Mouse (Mus musculus) forebrain, postnatal 0 days (tissue): ENCODE data around the gene Pgp. TPM values are rescaled to one million over a fixed set of nuclear protein-coding genes. Genes with fewer than 3 reads are reported as not detected.
"Not testable (repeated sequence)": the region's sequence is repeated elsewhere in the genome, so short reads cannot be mapped to it uniquely, and the experiment has no call there.

Source experiments
- ATAC-seq: fragments of 200-750 bp; cut with Nextera tagmentation; 2 replicates; pipeline ENCODE4 v1.8.0; 2017; ENCODE audit warnings: mild to moderate bottlenecking, moderate library complexity
- DNase-seq: peaks from one replicate; pipeline ENCODE4 v3.0.0-alpha.2; 2015
- H3K27ac ChIP-seq: fragments of 300-500 bp; sonication (generic); 2 replicates; pipeline ENCODE4 v1.5.1; 2014; ENCODE audit warnings: low read depth, mild to moderate bottlenecking, antibody characterized with exemption, low read length, moderate library complexity, mixed read lengths
- H3K27me3 ChIP-seq: fragments of 300-500 bp; sonication (generic); 2 replicates; pipeline ENCODE4 v1.6.1; 2014; ENCODE audit warnings: mild to moderate bottlenecking, low read length, mixed read lengths; ENCODE audit not compliant: insufficient read depth
- H3K36me3 ChIP-seq: fragments of 300-500 bp; sonication (generic); 2 replicates; pipeline ENCODE4 v1.6.1; 2014; ENCODE audit warnings: mild to moderate bottlenecking, moderate library complexity; ENCODE audit not compliant: insufficient read depth
- H3K4me1 ChIP-seq: fragments of 300-500 bp; sonication (generic); 2 replicates; pipeline ENCODE4 v1.6.1; 2014; ENCODE audit warnings: antibody characterized with exemption; ENCODE audit not compliant: insufficient read depth
- H3K4me2 ChIP-seq: fragments of 300-500 bp; sonication (generic); 2 replicates; pipeline ENCODE4 v1.6.1; 2014; ENCODE audit warnings: low read depth, mild to moderate bottlenecking, moderate library complexity
- H3K4me3 ChIP-seq: fragments of 300-500 bp; sonication (generic); 2 replicates; pipeline ENCODE4 v1.5.1; 2014; ENCODE audit warnings: low read depth, low read length, mixed read lengths
- H3K9ac ChIP-seq: fragments of 300-500 bp; sonication (generic); 2 replicates; pipeline ENCODE4 v1.6.1; 2014; ENCODE audit warnings: mild to moderate bottlenecking
- H3K9me3 ChIP-seq: fragments of 300-500 bp; sonication (generic); 2 replicates; pipeline ENCODE4 v1.6.1; 2016; ENCODE audit warnings: low read length
- CTCF ChIP-seq: sonication (generic); IDR thresholded peaks from 2 replicates; pipeline ENCODE4 v1.5.1; 2016; ENCODE audit warnings: antibody characterized with exemption, control low read depth, low read depth
- WGBS: fragments of 180-500 bp; shearing (Covaris S2); extraction: QIAGEN DNeasy Blood & Tissue Kit; methylation state at CpG from one replicate; pipeline ENCODE4 v1.1.7; 2014; 5-methylcytosine and 5-hydroxymethylcytosine counted together
- polyA plus RNA-seq: library from polyadenylated mRNA; unstranded; fragments of >200 nt; fragmentation: Nextera tagmentation; extraction: Ambion mirVana; gene quantifications from 2 replicates; pipeline ENCODE4 v1.2.1, GENCODE M21; 2015
- total RNA-seq: library from RNA; depleted of rRNA; stranded (reverse); fragments of >200 nt; gene quantifications from 2 replicates; pipeline ENCODE4 v1.2.3, GENCODE M21; 2014

Pgp gene
- total and polyA plus RNA-seq, 2 experiments from 2014 or later, result 37.8 to 72.5 TPM

GRCm38 (mm10) chr17:24446590-24446989 lies 23.6 kb upstream of the Pgp start:
- Histone ChIP-seq H3K27me3 (no peaks in the 10 kb centered on the region), H3K36me3 (peaks cover 85% of the 10 kb centered on the region), H3K9me3 (no peaks in the 10 kb centered on the region), H3K4me2 (no peak overlapping the region), H3K9ac (no peak overlapping the region), H3K4me3 (no peak overlapping the region), H3K27ac (no peak overlapping the region), H3K4me1 (no peaks in the 10 kb centered on the region)
- ATAC-seq (no peak), DNase-seq (no peak)
- no peak for TF ChIP-seq CTCF
- WGBS, result 96% methylated on average over 8 of the region's 8 CpGs

DNA sequence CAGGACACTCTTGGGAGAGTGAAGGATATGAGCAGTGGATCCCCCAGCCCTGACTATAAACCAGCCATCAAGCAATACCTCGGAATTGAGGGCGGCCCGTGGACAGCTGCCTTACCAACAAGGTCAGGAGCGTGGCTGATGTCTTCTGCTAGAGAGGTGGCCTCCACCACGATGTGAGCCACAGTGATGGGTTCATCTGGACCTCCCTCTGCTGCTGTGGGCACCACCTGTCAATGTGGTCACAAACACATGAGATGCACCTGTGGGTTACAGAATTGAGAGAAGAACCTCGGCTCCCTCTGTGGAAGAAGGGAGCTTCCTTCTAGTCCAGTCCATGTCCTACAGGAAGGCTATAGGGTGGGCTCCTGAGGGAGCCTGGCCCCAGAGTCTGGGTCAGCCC lies 20.7 kb upstream of the Pgp start:
- Histone ChIP-seq H3K4me2 (no peak overlapping the region), H3K4me1 (peaks cover 10% of the 10 kb centered on the region; the same call in 1 of the 2 replicates), H3K36me3 (peaks cover 64% of the 10 kb centered on the region), H3K27me3 (no peaks in the 10 kb centered on the region), H3K9me3 (no peaks in the 10 kb centered on the region), H3K4me3 (no peak overlapping the region), H3K27ac (no peak overlapping the region), H3K9ac (no peak overlapping the region)
- ATAC-seq, result no peak
- DNase-seq, result no peak
- 94% methylated on average over 6 of the region's 6 CpGs for WGBS
- TF ChIP-seq CTCF, result no peak

DNA sequence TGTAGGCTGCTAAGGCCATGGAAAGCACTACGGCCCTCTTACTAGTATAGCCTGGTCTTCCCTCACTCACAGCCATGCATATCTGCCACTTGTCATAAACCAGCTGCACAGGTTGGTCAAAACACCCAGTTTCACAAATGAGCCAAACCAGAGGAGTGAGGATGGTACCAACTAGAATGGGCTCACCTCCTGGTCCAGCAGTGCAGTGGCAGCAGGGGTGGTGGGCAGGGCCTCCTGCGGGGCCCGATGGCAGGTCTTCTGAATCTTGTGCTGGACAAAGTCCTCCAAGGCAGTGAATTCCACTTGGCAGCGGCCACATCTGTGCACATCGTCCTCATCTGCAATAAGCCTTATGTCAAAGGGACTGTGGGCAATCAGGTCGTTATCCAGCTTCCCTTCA lies 19.0 kb upstream of the Pgp start:
- TF ChIP-seq CTCF, result no peak
- no peak for ATAC-seq
- H3K4me2 ChIP-seq, result no peak overlapping the region
- peaks cover 47% of the 10 kb centered on the region for H3K36me3 ChIP-seq
- no peaks in the 10 kb centered on the region for H3K9me3 ChIP-seq
- H3K27ac ChIP-seq, result no peak overlapping the region
- no peak overlapping the region for H3K9ac ChIP-seq
- 92% methylated on average over 6 of the region's 6 CpGs for WGBS
- H3K4me3 ChIP-seq, result no peak overlapping the region
- no peak for DNase-seq
- H3K27me3 ChIP-seq, result no peaks in the 10 kb centered on the region
- H3K4me1 ChIP-seq, result peaks cover 10% of the 10 kb centered on the region; the same call in 1 of the 2 replicates

DNA sequence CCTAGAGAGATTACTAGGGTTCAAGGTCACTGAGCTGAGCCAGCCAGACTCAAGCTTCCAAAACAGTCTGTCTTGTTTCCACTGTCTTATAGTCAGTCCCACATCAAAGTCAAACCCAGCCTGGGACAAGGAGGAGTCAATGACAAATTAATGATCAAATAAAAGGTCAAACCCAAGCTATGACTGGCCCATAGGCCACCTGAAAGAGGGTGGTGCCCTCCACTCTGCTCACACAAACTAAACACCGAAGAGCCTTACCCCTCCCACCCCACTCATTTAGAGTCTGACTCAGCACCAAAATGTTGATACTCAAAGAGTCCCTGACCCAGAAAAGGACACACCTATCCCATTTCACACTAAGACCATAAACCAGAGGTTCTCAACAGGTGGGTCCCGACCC lies 16.8 kb upstream of the Pgp start:
- no peak for DNase-seq
- H3K36me3 ChIP-seq, result peaks cover 27% of the 10 kb centered on the region
- no peak overlapping the region for H3K27ac ChIP-seq
- no peak overlapping the region for H3K9ac ChIP-seq
- no peaks in the 10 kb centered on the region for H3K9me3 ChIP-seq
- no peak for ATAC-seq
- peaks cover 10% of the 10 kb centered on the region; the same call in 1 of the 2 replicates for H3K4me1 ChIP-seq
- WGBS, result 92% methylated on average over 2 of the region's 2 CpGs
- no peak overlapping the region for H3K4me3 ChIP-seq
- no peak for TF ChIP-seq CTCF
- no peak overlapping the region for H3K4me2 ChIP-seq
- no peaks in the 10 kb centered on the region for H3K27me3 ChIP-seq

DNA sequence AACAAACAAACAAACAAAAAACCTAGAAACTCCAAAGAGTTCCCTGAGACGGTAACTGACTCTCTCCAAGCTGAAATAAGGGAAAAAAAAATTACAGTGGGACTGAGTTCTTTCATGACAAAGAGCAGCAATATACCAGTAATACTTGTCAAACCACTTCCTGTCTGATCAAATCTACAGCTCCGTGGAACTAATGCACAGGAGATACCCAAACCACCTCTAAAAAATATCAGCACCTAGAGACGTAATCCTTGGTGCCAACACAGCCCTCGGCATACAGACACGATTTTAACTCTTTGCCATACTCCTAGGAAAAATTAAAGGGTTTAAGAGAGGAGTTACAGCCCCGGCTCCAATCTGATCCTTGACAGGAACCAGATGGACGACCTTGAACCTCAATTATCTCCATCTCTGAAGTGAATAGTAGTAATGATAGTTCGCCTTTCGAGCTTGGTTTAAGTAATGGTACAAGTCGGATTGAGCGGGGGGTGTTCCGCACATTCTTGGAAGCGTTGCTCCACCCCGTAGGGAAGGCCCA lies 15.9 kb upstream of the Pgp start:
- peaks cover 18% of the 10 kb centered on the region for H3K36me3 ChIP-seq
- H3K4me3 ChIP-seq, result peak overlapping the region; percentile 81
- ATAC-seq (no peak), DNase-seq (peak; percentile 16)
- WGBS, result 7% methylated on average over 14 of the region's 14 CpGs
- H3K27me3 ChIP-seq, result no peaks in the 10 kb centered on the region
- peak overlapping the region; percentile 94 for H3K9ac ChIP-seq
- no peak for TF ChIP-seq CTCF
- peaks cover 10% of the 10 kb centered on the region; the same call in 1 of the 2 replicates for H3K4me1 ChIP-seq
- H3K4me2 ChIP-seq, result peak overlapping the region; percentile 83
- H3K27ac ChIP-seq, result peak overlapping the region; percentile 93
- no peaks in the 10 kb centered on the region for H3K9me3 ChIP-seq

DNA sequence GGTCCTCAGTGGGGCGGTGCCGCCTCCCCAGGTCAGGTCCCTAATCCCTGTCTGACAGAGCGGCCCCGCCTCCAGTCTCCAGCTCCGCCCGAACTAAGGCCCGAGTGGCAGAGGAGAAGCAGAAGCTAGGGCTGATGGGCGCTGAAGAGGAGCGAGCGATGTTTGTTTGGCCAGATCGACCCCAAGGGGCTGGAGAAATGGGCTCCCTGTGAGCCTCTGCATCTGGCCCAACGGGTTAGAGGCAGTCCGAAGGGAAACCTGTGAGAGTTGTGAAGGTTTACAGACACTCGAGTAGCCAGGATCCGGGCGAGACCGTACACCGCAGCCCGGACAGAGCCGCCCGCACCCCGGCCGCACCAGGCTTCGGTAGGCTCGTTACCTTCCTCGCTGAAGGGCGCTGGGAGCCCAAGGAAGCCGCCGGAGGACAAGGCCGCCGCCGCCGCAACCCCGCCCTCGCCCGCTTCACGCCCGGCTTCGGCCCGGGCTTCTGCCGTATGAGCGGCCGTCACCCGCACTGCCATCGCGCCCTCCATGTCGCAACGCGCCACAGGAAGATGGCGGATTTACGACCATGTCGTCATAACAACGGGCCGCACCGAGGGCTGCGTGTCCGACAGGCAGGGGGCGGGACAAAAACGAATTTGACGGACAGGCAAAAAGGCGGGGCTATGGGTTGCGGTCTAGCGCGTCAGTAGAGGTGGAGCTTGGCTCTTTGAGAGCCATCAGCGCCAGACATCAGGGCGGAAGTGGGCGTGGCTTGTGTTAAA lies 15.3 kb upstream of the Pgp start:
- H3K36me3 ChIP-seq, result peaks cover 11% of the 10 kb centered on the region; the same call in 1 of the 2 replicates
- TF ChIP-seq CTCF, result peak; percentile 29
- H3K27me3 ChIP-seq, result no peaks in the 10 kb centered on the region
- H3K9me3 ChIP-seq, result no peaks in the 10 kb centered on the region
- DNase-seq (peak; percentile 99), ATAC-seq (peak; percentile 97)
- peak overlapping the region; percentile 81 for H3K4me3 ChIP-seq
- peak overlapping the region; percentile 83 for H3K4me2 ChIP-seq
- 3% methylated on average over 67 of the region's 67 CpGs for whole genome bisulfite sequencing
- H3K9ac ChIP-seq, result peak overlapping the region; percentile 94
- peak overlapping the region; percentile 93 for H3K27ac ChIP-seq
- peaks cover 10% of the 10 kb centered on the region; the same call in 1 of the 2 replicates for H3K4me1 ChIP-seq

GRCm38 (mm10) chr17:24455523-24456206 lies 14.5 kb upstream of the Pgp start:
- H3K36me3 ChIP-seq, H3K27ac ChIP-seq, ATAC-seq, H3K27me3 ChIP-seq, H3K9ac ChIP-seq, H3K4me1 ChIP-seq, DNase-seq, H3K9me3 ChIP-seq: not testable (repeated sequence)
- 48% methylated on average over 10 of the region's 10 CpGs for WGBS
- Histone ChIP-seq H3K4me2 (peak overlapping the region; percentile 83), H3K4me3 (peak overlapping the region; percentile 81)
